Mouse (Mus musculus) spleen, embryonic (tissue): ENCODE data around the gene Mmp1b.
"Not testable (repeated sequence)": the region's sequence is repeated elsewhere in the genome, so short reads cannot be mapped to it uniquely, and the experiment has no call there.

Source experiments
- CTCF ChIA-PET: fragments of 350-600 bp; sonication (Branson Sonifier 250); formaldehyde crosslinking; loops from one replicate; lab custom pipeline; 2022; lab: Charles Lee

Mmp1b gene

DNA sequence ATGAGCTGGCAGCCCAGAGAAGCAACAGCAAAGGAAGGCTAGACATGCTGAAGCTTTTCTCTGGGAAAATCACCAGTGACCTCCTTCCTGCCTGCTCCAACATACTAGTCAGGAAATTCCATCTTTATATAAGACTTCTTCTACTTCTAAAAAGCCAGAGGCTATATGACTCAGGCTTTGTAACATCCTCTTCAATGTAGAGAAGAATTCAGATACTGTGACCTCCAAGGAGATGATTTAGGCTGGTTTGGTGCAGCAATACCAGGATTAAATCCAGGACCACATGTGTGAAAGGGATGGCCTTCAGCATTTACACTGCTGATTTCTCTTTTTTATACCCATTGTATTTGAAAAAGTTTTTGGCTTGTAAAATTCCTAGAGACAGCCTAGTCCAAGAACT lies at the start of gene Mmp1b:
TSS of gene Mmp1b (minus strand) at position 101 of the 400 bp plus-strand sequence.
- CTCF ChIA-PET, result no interaction called here

- CTCF ChIA-PET, result not testable (repeated sequence)
Observed at GRCm38 (mm10) chr9:7396556-7396955, 8.7 kb upstream of the Mmp1b start.

DNA sequence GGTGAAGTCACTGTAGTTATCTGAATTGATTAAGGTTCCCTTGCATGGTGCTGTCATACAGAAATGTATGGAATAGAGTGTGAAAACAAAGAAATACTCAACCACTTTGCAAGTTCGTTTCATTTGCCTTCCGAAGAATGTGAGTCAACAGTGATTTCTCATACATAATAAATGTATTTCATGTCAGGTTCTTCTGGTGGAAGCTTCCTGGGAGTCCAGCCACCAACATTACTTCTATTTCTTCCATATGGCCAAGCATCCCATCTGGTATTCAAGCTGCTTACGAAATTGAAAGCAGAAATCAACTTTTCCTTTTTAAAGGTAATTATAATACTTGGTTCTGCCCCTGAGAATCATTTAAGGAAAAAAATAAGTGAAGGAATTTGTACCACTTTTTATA lies 33.3 kb downstream of the Mmp1b start:
- CTCF ChIA-PET, result no interaction called here

DNA sequence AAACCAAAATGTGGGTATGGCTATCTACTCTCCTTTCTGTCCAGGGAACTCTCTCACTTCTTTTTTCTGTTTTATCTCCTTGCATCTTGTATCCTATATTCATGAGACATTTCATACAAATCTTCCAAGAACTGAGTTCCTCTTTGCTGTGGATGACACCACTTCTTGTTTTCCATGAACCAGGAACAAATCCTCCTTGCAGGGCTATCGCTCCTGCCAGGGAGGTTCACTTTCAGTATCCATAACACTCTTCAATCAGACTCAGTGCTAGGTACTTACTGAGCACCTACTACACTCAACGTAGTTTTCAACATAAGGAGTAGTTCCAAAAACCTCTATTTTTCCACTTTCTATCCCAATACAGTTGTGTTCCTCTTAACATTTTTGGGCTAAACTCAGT lies 42.3 kb downstream of the Mmp1b start:
- CTCF ChIA-PET, result no interaction called here

DNA sequence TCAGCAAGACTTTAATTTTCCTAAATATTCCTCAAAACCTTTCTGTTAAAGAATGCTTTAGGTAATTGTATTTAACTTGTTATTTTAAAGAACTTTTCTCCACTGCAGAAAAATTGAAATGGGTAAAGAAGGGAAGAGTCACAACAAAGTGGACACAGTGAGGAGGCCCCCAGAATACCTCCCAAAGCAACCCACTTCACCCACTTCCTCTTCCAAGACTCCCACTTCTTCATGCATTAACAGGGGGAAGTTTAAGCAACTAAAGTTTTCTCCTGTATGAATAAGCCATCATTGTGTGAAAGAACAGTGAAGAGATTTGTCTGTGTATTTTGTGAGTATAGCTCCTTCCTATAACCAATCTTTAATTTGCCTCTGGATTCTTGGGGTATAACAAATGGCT lies 43.7 kb downstream of the Mmp1b start, which contains the start of gene Mmp12:
TSS of gene Mmp12 (plus strand) at position 275 of the 400 bp plus-strand sequence.
- CTCF ChIA-PET, result no interaction called here

- CTCF ChIA-PET, result no interaction called here
Observed at GRCm38 (mm10) chr9:7336740-7337483, 50.9 kb downstream of the Mmp1b start.

GRCm38 (mm10) chr9:7335766-7336680 lies 51.8 kb downstream of the Mmp1b start:
- CTCF ChIA-PET, result no interaction called here

GRCm38 (mm10) chr9:7331847-7332246 lies 56.0 kb downstream of the Mmp1b start:
- CTCF ChIA-PET, result no interaction called here
